Mouse (Mus musculus) cerebellum, adult 2 months (tissue): ENCODE data around the gene Pgls. TPM values are rescaled to one million over a fixed set of nuclear protein-coding genes. Genes with fewer than 3 reads are reported as not detected.
A peak's percentile ranks its signal among the peaks of the same experiment; 100 is the strongest.

ENCODE experiments used
- DNase-seq, 2 experiments: peaks; one replicate each; pipeline ENCODE4 v3.0.0; 2021
- H3K27ac ChIP-seq: fragments of 200-500 bp; 2 replicates; pipeline ENCODE4 v1.5.1; 2012; ENCODE audit warnings: low read length, control low read depth, inconsistent platforms; ENCODE audit not compliant: insufficient read depth
- H3K27me3 ChIP-seq: fragments of 200-500 bp; 2 replicates; pipeline ENCODE4 v1.6.1; 2012; ENCODE audit warnings: inconsistent platforms, mild to moderate bottlenecking, low read length, moderate library complexity; ENCODE audit not compliant: control insufficient read depth, insufficient read depth
- H3K4me1 ChIP-seq: fragments of 200-500 bp; 2 replicates; pipeline ENCODE4 v1.6.1; 2011; ENCODE audit warnings: low read length; ENCODE audit not compliant: control insufficient read depth, insufficient read depth
- H3K4me3 ChIP-seq: fragments of 200-500 bp; replicated peaks from 2 replicates; pipeline ENCODE3; 2011; ENCODE audit warnings: mild to moderate bottlenecking, low read depth, low read length, control low read depth; ENCODE audit not compliant: insufficient read depth
- CTCF ChIP-seq: fragments of 200-500 bp; IDR thresholded peaks from 2 replicates; pipeline ENCODE4 v1.5.1; 2011; ENCODE audit warnings: low read depth, mild to moderate bottlenecking, control low read depth, low read length, moderate library complexity, borderline replicate concordance; ENCODE audit not compliant: insufficient read depth
- POLR2A ChIP-seq: fragments of 200-500 bp; IDR thresholded peaks from 2 replicates; pipeline ENCODE4 v1.6.1; 2011; ENCODE audit warnings: low read length, control low read depth, borderline replicate concordance; ENCODE audit not compliant: insufficient read depth
- WGBS: fragments of 180-500 bp; shearing (Covaris S2); methylation state at CpG from one replicate; pipeline ENCODE4 v1.1.7; 2018; 5-methylcytosine and 5-hydroxymethylcytosine counted together
- polyA plus RNA-seq: library from polyadenylated mRNA; depleted of rRNA; stranded (reverse); fragments of >200 nt; gene quantifications from 2 replicates; pipeline ENCODE4 v1.2.3, GENCODE M21; 2012

Pgls gene
- polyA plus RNA-seq, 1 experiment, result 42.5 TPM

- Histone ChIP-seq H3K4me1 (peaks cover 3% of the 10 kb centered on the region; the same call in 1 of the 2 replicates), H3K27me3 (no peaks in the 10 kb centered on the region), H3K27ac (no peak overlapping the region), H3K4me3 (no peak overlapping the region)
- WGBS, result 61% methylated on average over 2 of the region's 2 CpGs
- TF ChIP-seq POLR2A, result no peak
- peak; percentile 54; the same call in 1 of the 2 replicates for TF ChIP-seq CTCF
- peak in 1 of 2 experiments; percentile 37 for DNase-seq
Observed at GRCm38 (mm10) chr8:71586891-71587290, 5.1 kb upstream of the Pgls start.

DNA sequence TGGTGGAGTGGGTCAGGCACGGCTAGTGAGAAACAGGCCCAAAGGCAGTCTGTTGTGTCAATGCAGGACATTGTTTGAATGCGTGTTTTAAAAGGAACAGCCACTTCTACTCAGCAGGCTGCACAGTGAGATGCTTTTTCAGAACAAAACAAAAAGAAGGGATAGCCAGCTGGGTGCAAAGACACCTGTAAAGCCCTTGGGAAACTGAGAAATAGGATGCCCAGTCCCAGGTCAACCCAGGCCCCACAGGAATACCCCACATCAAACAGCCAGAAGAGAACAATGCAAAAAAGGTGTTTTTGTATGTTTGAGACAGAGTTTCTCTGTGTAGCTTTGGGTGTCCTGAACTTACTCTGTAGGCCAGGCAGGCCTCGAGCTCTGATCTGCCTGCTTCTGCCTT, 3.2 kb upstream of the Pgls start:
- 71% methylated on average over 3 of the region's 3 CpGs for WGBS
- no peak for DNase-seq
- H3K4me3 ChIP-seq, result no peak overlapping the region
- no peaks in the 10 kb centered on the region for H3K27me3 ChIP-seq
- TF ChIP-seq POLR2A (no peak), CTCF (no peak)
- no peak overlapping the region for H3K27ac ChIP-seq
- H3K4me1 ChIP-seq, result peaks cover 8% of the 10 kb centered on the region; the same call in 1 of the 2 replicates

DNA sequence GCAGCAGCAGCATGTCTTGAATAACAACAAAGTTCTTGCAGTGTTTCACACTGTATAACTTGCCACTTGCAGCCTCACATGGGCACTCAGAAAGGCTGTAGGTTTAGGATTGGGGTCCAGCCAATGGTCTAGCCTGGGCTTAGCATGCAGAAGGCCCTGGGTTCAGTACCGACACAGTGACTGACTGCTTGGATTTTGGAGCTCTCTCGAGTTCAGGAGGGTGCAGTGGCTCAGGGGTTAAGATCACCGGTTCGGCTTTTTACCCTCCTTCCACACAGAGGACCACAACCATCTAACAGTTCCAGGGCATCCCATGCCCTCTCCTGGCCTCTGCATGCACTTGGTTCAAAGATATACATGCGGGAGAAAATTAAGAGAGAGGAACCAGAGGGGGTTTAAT, 959 bp upstream of the Pgls start:
- Histone ChIP-seq H3K27me3 (no peaks in the 10 kb centered on the region), H3K4me1 (peaks cover 12% of the 10 kb centered on the region), H3K27ac (no peak overlapping the region), H3K4me3 (peak overlapping the region; percentile 71)
- WGBS, result 17% methylated on average over 5 of the region's 5 CpGs
- DNase-seq, result no peak
- TF ChIP-seq POLR2A (no peak), CTCF (no peak)

GRCm38 (mm10) chr8:71592374-71593170, 596 bp downstream of the Pgls start:
- 2% methylated on average over 60 of the region's 60 CpGs for WGBS
- TF ChIP-seq POLR2A (no peak; the same call in 1 of the 2 replicates), CTCF (no peak)
- peak overlapping the region; percentile 90 for H3K27ac ChIP-seq
- DNase-seq, result peak; percentile 93 to 95
- H3K4me1 ChIP-seq, result peaks cover 16% of the 10 kb centered on the region
- no peaks in the 10 kb centered on the region for H3K27me3 ChIP-seq
- peak overlapping the region; percentile 65 for H3K4me3 ChIP-seq

DNA sequence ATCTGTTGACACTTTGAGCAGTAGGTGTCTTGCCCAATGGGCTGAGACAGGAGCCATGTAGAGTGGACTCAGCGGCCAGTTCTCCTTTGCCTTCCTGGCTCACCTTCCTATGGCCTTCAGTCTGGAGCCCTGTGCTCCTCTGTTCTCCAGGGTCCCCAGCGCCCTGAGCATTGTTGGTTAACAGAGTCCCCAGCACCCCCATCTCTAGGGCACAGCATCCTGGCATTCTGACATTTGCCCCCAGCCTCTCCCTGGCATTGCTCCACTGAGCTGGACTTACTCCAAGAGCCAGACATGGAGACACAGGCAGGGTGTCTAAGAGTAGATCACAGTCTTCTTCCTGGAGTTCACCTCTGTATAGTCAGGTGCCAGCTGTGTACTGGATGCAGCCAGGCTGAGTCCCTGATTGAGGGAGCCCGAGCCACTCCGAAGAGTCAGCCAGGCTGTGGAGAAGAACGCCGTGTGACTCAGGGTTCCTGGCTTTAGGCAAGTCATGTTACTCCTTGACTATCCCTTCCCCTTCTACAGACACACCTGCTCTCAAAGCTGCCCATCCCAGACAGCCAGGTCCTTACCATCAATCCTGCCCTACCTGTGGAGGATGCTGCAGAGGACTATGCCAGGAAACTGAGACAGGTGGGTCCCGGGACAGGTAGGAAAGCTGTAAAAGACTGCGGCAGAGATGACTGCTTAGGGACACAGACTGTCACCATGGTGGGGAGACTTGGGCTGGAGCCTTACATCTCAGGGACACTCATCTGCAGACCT, 1.8 kb downstream of the Pgls start:
- Histone ChIP-seq H3K27ac (no peak overlapping the region), H3K4me1 (peaks cover 18% of the 10 kb centered on the region), H3K4me3 (no peak overlapping the region), H3K27me3 (no peaks in the 10 kb centered on the region)
- 72% methylated on average over 8 of the region's 8 CpGs for WGBS
- TF ChIP-seq CTCF, result no peak
- no peak for TF ChIP-seq POLR2A
- no peak for DNase-seq

DNA sequence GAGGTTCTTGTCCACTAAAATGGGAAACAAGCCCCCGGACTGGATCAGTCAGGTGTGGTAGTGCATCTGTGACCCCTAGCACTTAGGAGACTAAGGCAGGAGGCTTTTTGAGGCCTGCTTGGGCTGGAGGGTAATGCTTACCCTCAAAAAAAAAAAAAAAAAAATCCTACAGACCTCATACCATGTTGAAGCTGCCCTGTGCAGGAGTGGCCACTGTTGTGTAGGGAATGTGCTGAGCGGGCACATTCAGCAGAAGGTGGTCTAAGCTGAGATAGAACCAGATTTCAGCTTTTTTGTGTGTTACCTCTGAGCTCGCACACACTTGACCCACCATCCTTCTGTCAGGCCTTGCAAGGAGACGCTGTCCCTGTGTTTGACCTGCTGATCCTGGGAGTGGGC, 2.3 kb downstream of the Pgls start:
- 95% methylated on average over 4 of the region's 4 CpGs for WGBS
- no peak overlapping the region for H3K4me3 ChIP-seq
- peaks cover 18% of the 10 kb centered on the region for H3K4me1 ChIP-seq
- no peaks in the 10 kb centered on the region for H3K27me3 ChIP-seq
- no peak overlapping the region for H3K27ac ChIP-seq
- no peak for TF ChIP-seq CTCF
- TF ChIP-seq POLR2A, result no peak
- DNase-seq, result no peak

DNA sequence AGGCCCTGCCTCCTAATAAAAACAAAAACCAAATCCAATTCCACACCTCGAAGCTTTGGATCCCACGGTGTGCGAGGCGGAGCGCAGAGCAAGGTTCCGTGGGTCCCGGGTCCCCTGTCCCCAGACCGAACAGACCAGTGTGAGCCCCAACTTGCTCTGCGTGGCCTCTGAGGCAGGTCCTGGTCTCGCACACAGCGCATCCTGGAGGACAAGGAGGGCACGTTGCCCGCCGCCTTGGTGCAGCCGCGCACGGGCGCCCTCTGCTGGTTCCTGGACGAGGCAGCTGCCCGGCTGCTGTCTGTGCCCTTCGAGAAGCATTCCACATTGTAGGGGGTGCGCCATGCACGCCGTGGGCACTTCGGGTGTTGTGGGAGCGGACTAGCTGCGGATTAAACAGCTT, 3.9 kb downstream of the Pgls start:
- Histone ChIP-seq H3K27ac (no peak overlapping the region), H3K4me3 (peak overlapping the region; percentile 26), H3K4me1 (peaks cover 14% of the 10 kb centered on the region), H3K27me3 (no peaks in the 10 kb centered on the region)
- TF ChIP-seq POLR2A (no peak), CTCF (peak; percentile 98)
- WGBS, result 6% methylated on average over 27 of the region's 27 CpGs
- DNase-seq, result peak; percentile 88 to 94

- TF ChIP-seq POLR2A (no peak), CTCF (no peak)
- H3K4me3 ChIP-seq, result no peak overlapping the region
- H3K27ac ChIP-seq, result no peak overlapping the region
- no peaks in the 10 kb centered on the region for H3K27me3 ChIP-seq
- no peak for DNase-seq
- H3K4me1 ChIP-seq, result peaks cover 14% of the 10 kb centered on the region
- WGBS, result 51% methylated on average over 6 of the region's 6 CpGs
Observed at GRCm38 (mm10) chr8:71596384-71596783, 4.4 kb downstream of the Pgls start.

DNA sequence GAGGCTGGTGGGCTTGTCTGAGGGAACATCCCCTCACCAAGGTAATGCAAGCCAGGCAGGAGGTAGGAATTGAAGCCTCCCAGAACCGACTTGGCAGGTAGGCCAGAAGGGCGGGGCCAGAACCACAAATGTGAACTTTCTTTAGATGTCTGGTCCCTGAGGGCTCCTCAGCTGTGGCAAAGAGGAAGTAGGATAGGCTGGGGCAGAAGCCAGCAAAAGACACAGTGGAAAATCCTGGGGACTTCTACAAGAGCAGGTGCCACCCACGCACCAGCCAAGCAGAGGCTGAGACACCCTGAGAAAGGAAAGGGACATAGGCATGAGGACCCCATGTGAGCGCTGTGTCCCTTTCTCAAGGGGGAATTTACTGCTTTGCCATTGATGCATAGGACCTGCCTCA, 4.8 kb downstream of the Pgls start:
- 83% methylated on average over 4 of the region's 4 CpGs for WGBS
- Histone ChIP-seq H3K27ac (no peak overlapping the region), H3K4me1 (peaks cover 14% of the 10 kb centered on the region), H3K4me3 (no peak overlapping the region), H3K27me3 (no peaks in the 10 kb centered on the region)
- TF ChIP-seq CTCF (no peak), POLR2A (no peak)
- no peak for DNase-seq
